Mouse (Mus musculus) left cerebral cortex, adult 11 months (tissue): ENCODE measurements at regions not wholly inside any gene's neighbourhood (a gene's known extent, or its start where the extent isn't known, plus 50 kb on each side); places are given as distances from the start of the nearest gene placed in this dataset.

Experiments
- DNase-seq: peaks from one replicate; pipeline ENCODE4 v3.0.0; 2022; ENCODE audit warnings: low spot score

DNA sequence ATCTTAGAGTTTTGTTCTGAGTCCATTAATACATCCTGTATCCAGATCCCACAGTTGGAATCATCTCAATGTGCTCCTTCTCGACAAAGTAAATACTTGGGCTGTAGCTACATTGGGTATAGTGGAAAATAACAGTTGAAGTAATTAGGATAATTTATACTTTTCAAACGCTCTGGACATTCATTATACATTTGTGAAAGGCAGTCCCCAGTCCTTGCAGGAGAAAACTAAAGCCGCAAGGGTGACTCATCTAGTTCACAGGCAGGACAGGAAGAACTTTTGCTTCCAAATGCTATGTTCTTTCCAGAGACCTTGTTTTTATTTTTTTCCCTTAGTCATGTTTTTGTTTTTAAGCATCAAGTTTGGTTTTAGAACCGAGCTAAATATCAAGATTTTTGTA is 218.8 kb downstream of the Gpr37 start:
- no peak for DNase-seq

DNA sequence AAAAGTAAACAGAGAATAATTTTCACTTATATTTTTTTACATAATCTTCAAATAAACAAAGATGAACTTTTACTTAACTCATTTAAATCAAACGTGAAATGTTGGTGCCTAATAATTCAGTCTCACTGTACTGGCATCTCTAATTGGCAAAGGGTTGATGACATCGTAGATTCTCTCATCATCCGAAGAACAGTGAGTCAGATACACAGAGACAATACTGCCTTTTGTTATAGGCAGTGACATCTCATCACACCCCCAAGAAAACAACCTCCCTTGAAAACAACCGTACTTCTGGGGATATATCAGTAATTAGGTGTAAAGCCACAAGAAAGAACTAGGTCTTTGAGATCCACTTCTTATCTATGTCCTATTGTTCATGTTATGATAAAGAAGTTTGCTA is 227.5 kb downstream of the Gpr37 start:
- peak; percentile 14 for DNase-seq

DNA sequence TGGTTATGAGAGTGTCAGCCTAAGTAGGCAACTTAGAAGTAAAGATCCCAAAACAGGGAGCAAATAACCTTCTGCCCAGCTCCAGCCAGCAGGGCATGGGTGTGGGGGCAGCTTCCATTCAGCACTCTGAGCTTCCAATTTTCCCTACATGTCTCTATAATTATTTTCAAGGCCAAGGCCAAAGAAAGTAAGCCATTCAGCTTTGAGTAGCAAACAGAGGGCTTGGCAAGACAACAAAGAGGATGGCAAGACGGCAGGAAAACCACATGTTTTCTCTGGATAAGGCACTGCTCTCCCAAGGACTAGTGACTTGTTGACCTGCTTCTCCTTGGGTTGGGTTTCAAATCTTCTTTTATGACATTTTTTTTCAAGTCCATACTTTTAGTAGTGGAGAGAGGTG is 240.1 kb downstream of the Gpr37 start:
- DNase-seq, result no peak

DNA sequence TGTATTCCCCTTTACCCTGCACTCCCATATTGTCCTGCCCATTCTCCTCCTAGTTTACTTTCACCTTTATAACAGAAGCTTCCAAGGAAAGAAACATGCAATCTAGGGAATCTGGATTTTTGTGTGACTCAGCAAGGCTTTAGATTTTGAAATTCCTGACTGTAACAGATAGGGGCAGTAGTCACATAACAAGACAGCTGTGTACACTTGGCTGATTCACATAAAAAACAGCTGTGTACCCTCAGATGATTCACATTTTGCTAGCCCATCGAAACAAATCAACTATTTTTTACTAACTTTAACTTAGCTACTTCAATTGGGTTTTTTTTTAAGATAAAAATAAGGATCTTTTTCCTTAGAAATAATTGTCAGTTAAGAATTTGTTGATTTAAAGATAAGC is 240.6 kb downstream of the Gpr37 start:
- DNase-seq, result no peak

DNA sequence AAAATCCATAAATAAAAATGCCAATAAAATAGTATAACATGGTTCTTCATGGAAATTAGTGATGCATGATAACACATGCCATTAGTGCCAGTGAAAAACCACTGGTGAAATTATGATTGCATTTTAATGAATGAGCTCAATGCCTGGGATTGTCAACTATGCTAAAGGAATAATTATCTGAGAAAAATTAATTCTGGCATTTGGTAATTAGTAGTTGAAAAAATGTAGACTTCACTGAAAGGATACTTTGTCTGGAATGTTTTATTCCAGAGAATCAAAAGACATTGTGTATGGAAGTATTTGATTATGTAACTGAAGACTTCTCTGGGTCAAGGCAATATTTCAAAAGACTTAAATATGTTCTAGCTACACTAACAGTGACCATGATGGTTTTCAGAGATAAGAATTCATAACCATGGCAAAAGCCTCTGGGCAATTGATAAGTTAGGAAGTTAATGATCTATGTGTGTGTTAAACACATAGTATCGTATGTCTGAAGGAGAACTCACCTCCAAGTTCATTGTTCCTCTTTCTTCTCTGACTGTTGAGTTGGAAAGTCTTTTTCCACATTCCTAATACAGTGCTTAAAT is 245.1 kb downstream of the Gpr37 start:
- no peak for DNase-seq

DNA sequence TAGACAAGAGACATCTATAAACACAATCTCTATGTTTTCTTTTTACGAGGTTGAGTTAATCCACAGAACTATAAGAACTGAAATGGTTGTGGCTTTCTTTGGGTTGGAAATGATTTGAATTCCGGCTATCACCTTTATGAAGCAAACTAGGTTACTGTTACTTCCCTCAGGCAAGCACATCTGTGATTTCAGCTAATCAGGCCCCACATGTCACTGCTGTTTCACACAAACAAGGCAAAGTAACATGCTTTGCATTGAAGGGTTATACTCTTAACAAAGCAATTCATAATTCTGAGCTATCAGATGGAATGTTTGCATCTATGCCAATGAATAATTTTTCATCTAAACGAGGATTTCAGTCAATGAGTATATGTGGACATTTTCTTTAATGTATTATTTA is 246.4 kb downstream of the Gpr37 start:
- no peak for DNase-seq

DNA sequence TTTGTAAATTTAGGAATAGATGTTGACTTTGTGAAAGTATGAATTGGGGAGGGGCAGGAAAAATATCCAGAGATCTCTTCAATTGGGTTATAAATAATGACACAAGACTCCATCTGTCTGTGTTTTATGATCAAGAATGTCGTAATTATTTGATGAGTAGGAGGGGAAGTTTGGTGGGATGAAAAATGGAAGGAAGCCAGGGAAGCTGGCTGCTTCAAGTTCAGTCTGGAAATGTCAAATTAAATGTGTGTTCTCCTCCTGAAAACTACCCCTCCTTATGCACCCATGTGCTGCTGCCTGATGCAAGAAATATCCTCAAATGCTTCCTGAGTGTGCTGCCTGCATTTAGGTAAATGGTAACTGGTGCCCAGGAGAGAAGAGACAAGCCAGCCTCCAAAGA is 246.8 kb downstream of the Gpr37 start:
- DNase-seq, result no peak

DNA sequence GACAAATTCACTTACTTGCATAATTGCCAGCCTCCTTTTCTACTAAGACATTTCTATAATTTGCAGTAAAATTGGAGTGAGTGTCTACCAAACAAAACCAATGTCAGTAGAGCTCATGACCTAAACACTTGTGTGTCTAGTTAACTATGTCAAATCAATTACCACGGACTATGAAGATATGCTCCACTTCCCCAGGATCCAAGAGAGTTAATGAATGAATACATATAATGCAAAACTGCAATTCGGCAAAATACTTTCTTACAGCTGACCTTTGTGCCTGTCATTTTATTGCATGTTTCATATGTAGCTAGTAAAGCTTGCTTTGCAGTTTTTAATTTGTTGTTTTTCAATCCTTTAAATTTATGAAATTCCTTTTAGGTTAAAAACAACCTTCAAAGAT is 248.4 kb downstream of the Gpr37 start:
- no peak for DNase-seq

DNA sequence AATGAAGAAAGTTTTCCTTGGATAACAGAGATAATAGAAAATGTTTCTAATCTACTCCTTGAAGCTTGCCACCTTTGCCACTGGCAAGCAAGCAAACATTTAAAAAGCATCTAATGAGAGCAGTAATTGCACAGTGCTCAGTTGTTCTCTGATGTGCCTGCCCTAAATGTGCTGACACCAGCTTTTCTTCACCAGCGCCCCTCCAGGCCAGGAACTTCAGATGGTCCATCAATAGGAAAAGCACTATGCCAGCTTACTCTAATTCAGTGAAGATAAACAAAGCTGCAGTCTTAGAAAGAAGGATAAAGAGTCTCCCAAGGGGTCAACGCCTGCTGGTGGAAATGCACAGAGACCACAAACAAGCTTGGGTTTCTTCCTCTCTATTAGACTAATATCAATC is 252.7 kb downstream of the Gpr37 start:
- DNase-seq, result no peak

DNA sequence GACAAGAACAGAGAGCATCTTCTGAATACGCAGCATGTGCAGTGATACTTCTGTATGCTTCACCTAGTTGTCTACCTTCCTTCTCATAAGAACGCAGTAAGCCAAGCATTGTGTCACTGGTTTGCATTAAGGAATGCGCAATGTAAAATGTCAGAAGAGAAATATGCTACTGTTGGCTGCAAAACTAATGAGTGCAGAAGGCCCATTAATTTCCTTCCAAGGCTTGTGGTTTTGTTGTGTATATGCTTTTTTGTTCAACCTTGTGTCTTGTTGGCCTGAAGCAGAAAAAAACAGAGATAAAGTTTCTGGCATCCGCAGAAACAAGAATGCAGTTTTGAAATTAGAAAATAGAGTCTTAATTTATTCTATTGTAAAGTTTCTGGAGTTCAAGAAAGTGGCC is 261.5 kb downstream of the Gpr37 start:
- DNase-seq, result no peak

DNA sequence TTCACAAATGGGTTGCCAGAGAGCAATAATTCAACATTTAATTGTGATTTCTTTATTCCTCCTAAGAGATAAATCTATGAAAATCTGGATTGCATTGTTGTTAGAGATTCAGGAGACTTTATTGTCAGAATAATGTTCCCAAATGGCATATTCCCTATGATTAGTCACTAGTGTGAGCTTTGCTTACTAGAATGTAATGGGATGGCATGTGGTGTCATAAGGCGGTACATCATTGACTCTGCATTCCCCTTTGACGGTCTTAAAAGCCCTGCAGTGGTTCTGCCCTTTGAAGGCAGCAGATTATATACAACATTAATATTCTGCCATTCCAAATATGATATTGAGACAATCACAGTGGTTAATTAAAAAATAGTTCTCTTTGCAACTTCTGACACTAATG is 271.7 kb downstream of the Gpr37 start:
- no peak for DNase-seq

DNA sequence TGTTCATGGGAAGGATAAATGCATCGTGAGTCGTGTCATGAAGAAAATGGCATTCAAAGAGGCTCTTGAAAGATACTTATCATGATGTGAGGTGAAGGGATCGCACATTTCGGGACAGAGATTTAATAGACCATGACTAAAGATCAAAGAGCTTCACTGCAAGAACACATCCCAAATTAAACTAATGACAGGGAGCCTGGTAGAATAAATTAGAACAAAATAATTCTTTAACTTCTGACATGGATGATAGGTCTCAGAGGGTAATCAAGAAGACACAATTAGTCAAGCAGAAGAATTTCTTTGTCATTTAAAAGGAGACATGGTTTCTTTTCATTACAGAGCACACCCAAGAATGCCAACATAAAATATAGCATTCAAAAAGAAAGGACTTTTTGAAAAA is 300.7 kb downstream of the Gpr37 start:
- DNase-seq, result no peak
